Mouse (Mus musculus): ENCODE data around the gene Dmac2.
A peak's percentile ranks its signal among the peaks of the same experiment; 100 is the strongest.
"Not testable (repeated sequence)": the region's sequence is repeated elsewhere in the genome, so short reads cannot be mapped to it uniquely, and the experiment has no call there.

The Dmac2 gene

GRCm38 (mm10) chr7:25618865-25619721 lies at the start of gene Dmac2:
Gene Dmac2 (plus strand): TSS chr7:25619414.
- peak; percentile 76 to 86 for DNase-seq (ENCODE audit: low read depth in 1 of 2, low spot score in 2 of 2)

- not testable (repeated sequence) for DNase-seq (ENCODE audit: low read depth in 1 of 2, low spot score in 2 of 2)
These were observed 45.4 kb upstream of the Dmac2 start for GRCm38 (mm10) chr7:25573806-25574205.

GRCm38 (mm10) chr7:25575105-25575504 lies 44.1 kb upstream of the Dmac2 start:
- DNase-seq (ENCODE audit: low read depth in 1 of 2, low spot score in 2 of 2) = no peak

GRCm38 (mm10) chr7:25575870-25576269 lies 43.3 kb upstream of the Dmac2 start:
- no peak for DNase-seq (ENCODE audit: low read depth in 1 of 2, low spot score in 2 of 2)

GRCm38 (mm10) chr7:25576308-25576707 lies 42.9 kb upstream of the Dmac2 start:
- DNase-seq (ENCODE audit: low read depth in 1 of 2, low spot score in 2 of 2) = not testable (repeated sequence)

GRCm38 (mm10) chr7:25576793-25577437 lies 42.3 kb upstream of the Dmac2 start:
- peak in 1 of 2 experiments; percentile 33 for DNase-seq (ENCODE audit: low read depth in 1 of 2, low spot score in 2 of 2)

- DNase-seq (ENCODE audit: low read depth in 1 of 2, low spot score in 2 of 2) = no peak
These were observed 39.8 kb upstream of the Dmac2 start for GRCm38 (mm10) chr7:25579441-25579840.

- DNase-seq (ENCODE audit: low read depth in 1 of 2, low spot score in 2 of 2) = no peak
These were observed 36.9 kb upstream of the Dmac2 start for GRCm38 (mm10) chr7:25582301-25582810.

GRCm38 (mm10) chr7:25584651-25585050 lies 34.6 kb upstream of the Dmac2 start:
- DNase-seq (ENCODE audit: low read depth in 1 of 2, low spot score in 2 of 2) = no peak

GRCm38 (mm10) chr7:25585351-25586204 lies 33.6 kb upstream of the Dmac2 start:
- no peak for DNase-seq (ENCODE audit: low read depth in 1 of 2, low spot score in 2 of 2)

GRCm38 (mm10) chr7:25591226-25591625 lies 28.0 kb upstream of the Dmac2 start:
- DNase-seq (ENCODE audit: low read depth in 1 of 2, low spot score in 2 of 2) = no peak

GRCm38 (mm10) chr7:25593859-25594258 lies 25.4 kb upstream of the Dmac2 start:
- DNase-seq (ENCODE audit: low read depth in 1 of 2, low spot score in 2 of 2) = no peak

- peak in 1 of 2 experiments; percentile 66 for DNase-seq (ENCODE audit: low read depth in 1 of 2, low spot score in 2 of 2)
These were observed 19.6 kb upstream of the Dmac2 start for GRCm38 (mm10) chr7:25599663-25600062.

GRCm38 (mm10) chr7:25600666-25601065 lies 18.5 kb upstream of the Dmac2 start:
- no peak for DNase-seq (ENCODE audit: low read depth in 1 of 2, low spot score in 2 of 2)

GRCm38 (mm10) chr7:25601346-25601745 lies 17.9 kb upstream of the Dmac2 start:
- DNase-seq (ENCODE audit: low read depth in 1 of 2, low spot score in 2 of 2) = no peak

- no peak for DNase-seq (ENCODE audit: low read depth in 1 of 2, low spot score in 2 of 2)
These were observed 12.6 kb upstream of the Dmac2 start for GRCm38 (mm10) chr7:25606625-25607063.

- no peak for DNase-seq (ENCODE audit: low read depth in 1 of 2, low spot score in 2 of 2)
These were observed 12.0 kb upstream of the Dmac2 start for GRCm38 (mm10) chr7:25607196-25607595.

- no peak for DNase-seq (ENCODE audit: low read depth in 1 of 2, low spot score in 2 of 2)
These were observed 9.2 kb upstream of the Dmac2 start for GRCm38 (mm10) chr7:25610056-25610455.

GRCm38 (mm10) chr7:25611501-25611900 lies 7.7 kb upstream of the Dmac2 start:
- DNase-seq (ENCODE audit: low read depth in 1 of 2, low spot score in 2 of 2) = no peak

GRCm38 (mm10) chr7:25614086-25614485 lies 5.1 kb upstream of the Dmac2 start:
- no peak for DNase-seq (ENCODE audit: low read depth in 1 of 2, low spot score in 2 of 2)
